Mouse (Mus musculus) embryonic facial prominence, embryonic 14.5 days (tissue): ENCODE measurements around the gene Zfp668. TPM values are rescaled to one million over a fixed set of nuclear protein-coding genes. Genes with fewer than 3 reads are reported as not detected.

Experiments
- ATAC-seq: fragments of 200-750 bp; cut with Nextera tagmentation; 2 replicates; pipeline ENCODE4 v1.8.0; 2017; ENCODE audit warnings: low read depth, moderate number of reproducible peaks, moderate TSS enrichment
- DNase-seq: peaks from one replicate; pipeline ENCODE4 v3.0.0-alpha.2; 2015; ENCODE audit warnings: low spot score
- H3K27ac ChIP-seq: fragments of 300-500 bp; sonication (generic); replicated peaks from 2 replicates; pipeline ENCODE4 v1.5.1; 2014; ENCODE audit warnings: low read depth, mild to moderate bottlenecking, low read length, moderate library complexity
- H3K27me3 ChIP-seq: fragments of 300-500 bp; sonication (generic); replicated peaks from 2 replicates; pipeline ENCODE4 v1.6.1; 2014; ENCODE audit warnings: low read length; ENCODE audit not compliant: control insufficient read depth, insufficient read depth
- H3K36me3 ChIP-seq: fragments of 300-500 bp; sonication (generic); 2 replicates; pipeline ENCODE4 v1.6.1; 2014; ENCODE audit warnings: low read length, mixed read lengths; ENCODE audit not compliant: control insufficient read depth, insufficient read depth
- H3K4me1 ChIP-seq: fragments of 300-500 bp; sonication (generic); 2 replicates; pipeline ENCODE4 v1.6.1; 2014; ENCODE audit warnings: antibody characterized with exemption, low read length; ENCODE audit not compliant: control insufficient read depth, insufficient read depth
- H3K4me2 ChIP-seq: fragments of 300-500 bp; sonication (generic); 2 replicates; pipeline ENCODE4 v1.6.1; 2014; ENCODE audit warnings: low read depth, mild to moderate bottlenecking, low read length, moderate library complexity, mixed read lengths
- H3K4me3 ChIP-seq: fragments of 300-500 bp; sonication (generic); 2 replicates; pipeline ENCODE4 v1.5.1; 2014; ENCODE audit warnings: low read depth, mild to moderate bottlenecking, low read length
- H3K9ac ChIP-seq: fragments of 300-500 bp; sonication (generic); 2 replicates; pipeline ENCODE4 v1.6.1; 2014; ENCODE audit warnings: low read depth, mild to moderate bottlenecking, low read length, moderate library complexity, mixed read lengths
- H3K9me3 ChIP-seq: fragments of 300-500 bp; sonication (generic); 2 replicates; pipeline ENCODE4 v1.6.1; 2016; ENCODE audit warnings: low read length; ENCODE audit not compliant: control insufficient read depth
- whole genome bisulfite sequencing: fragments of 180-500 bp; shearing (Covaris S2); extraction: QIAGEN DNeasy Blood & Tissue Kit; methylation state at CpG from one replicate; pipeline ENCODE4 v1.1.7; 2014; 5-methylcytosine and 5-hydroxymethylcytosine counted together
- polyA plus RNA-seq: library from polyadenylated mRNA; unstranded; fragments of >200 nt; fragmentation: Nextera tagmentation; extraction: Ambion mirVana; gene quantifications from 2 replicates; pipeline ENCODE4 v1.2.1, GENCODE M21; 2014

The Zfp668 gene
- polyA plus RNA-seq, 1 experiment from 2014 or later: 11.2 TPM

- Histone ChIP-seq H3K9me3 (no peaks in the 10 kb centered on the region), H3K4me3 (no peak overlapping the region), H3K27ac (no peak overlapping the region), H3K36me3 (peaks cover 37% of the 10 kb centered on the region), H3K4me2 (no peak overlapping the region), H3K4me1 (peaks cover 4% of the 10 kb centered on the region; the same call in 1 of the 2 replicates), H3K27me3 (no peaks in the 10 kb centered on the region), H3K9ac (no peak overlapping the region)
- no peak for DNase-seq
- 85% methylated on average over 12 of the region's 12 CpGs for WGBS
- no peak for ATAC-seq
These were observed 38.7 kb upstream of the Zfp668 start for GRCm38 (mm10) chr7:127915293-127915692.

- H3K4me2 ChIP-seq: peak overlapping the region; percentile 78
- no peaks in the 10 kb centered on the region for H3K9me3 ChIP-seq
- no peaks in the 10 kb centered on the region for H3K27me3 ChIP-seq
- DNase-seq (no peak), ATAC-seq (no peak)
- peaks cover 49% of the 10 kb centered on the region for H3K36me3 ChIP-seq
- WGBS: 29% methylated on average over 4 of the region's 4 CpGs
- H3K4me1 ChIP-seq: peaks cover 4% of the 10 kb centered on the region; the same call in 1 of the 2 replicates
- peak overlapping the region; percentile 92 for H3K27ac ChIP-seq
- peak overlapping the region; percentile 90 for H3K4me3 ChIP-seq
- peak overlapping the region; percentile 84 for H3K9ac ChIP-seq
These were observed 36.3 kb upstream of the Zfp668 start for GRCm38 (mm10) chr7:127912938-127913337.

DNA sequence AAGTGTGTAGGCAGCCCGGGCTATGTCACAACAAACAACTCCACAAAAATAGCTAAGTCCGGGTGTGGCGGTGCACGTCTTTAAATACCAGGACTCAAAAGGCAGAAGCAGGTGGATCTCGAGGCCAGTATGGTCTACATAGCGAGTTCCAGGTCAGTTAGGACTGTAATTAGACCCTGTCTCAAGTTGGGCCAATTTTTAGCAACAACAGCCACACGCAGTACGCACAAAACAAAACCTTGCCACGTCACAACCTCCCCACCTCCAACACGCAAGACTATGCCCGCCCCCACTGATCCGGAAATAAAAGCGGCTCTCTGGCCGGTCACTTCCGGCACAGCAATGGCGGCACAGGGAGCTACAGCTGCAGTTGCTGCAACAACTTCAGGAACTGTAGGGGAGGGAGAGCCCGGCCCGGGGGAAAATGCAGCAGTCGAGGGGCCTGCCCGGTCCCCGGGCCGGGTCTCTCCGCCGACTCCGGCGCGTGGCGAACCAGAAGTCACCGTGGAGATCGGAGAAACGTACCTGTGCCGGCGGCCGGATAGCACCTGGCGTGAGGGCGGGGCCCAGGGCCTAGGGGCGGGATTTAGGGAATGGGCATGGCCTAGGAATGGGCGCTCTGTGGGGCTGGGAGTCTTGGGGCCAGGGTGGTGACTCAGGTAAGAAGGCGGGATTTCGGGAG is 35.7 kb upstream of the Zfp668 start, which contains the start of gene Kat8:
Gene Kat8, plus strand, starts transcription at position 327 of the 682 bp plus-strand sequence.
- Histone ChIP-seq H3K4me3 (peak within 1 kb of the TSS; percentile 90), H3K4me2 (peak within 1 kb of the TSS; percentile 78), H3K36me3 (peaks cover 51% of the 10 kb centered on the region), H3K9ac (peak within 1 kb of the TSS; percentile 84), H3K27ac (peak within 1 kb of the TSS; percentile 92), H3K4me1 (peaks cover 4% of the 10 kb centered on the region; the same call in 1 of the 2 replicates), H3K9me3 (no peaks in the 10 kb centered on the region), H3K27me3 (no peaks in the 10 kb centered on the region)
- ATAC-seq: peak; percentile 97
- WGBS: 1% methylated on average over 39 of the region's 40 CpGs
- DNase-seq: peak; percentile 97

DNA sequence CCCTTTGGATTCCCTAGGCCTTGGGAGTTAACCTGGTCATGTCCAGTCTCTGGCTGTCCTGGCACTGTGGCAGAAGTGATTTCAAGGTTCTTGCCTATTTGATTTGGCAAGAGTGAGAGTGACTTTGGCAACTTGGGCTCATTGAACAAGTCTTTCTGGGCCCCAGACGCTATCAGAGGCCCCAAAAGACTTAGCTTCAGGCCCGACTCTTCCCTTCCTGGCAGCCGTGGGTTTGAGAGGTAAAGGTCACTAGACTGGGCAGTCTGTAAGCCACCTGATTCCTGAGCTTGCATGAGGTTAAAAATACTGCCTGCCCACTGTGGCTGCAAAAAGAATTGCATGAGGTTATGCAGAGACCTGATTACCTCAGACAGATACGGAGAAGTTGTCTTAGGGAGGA is 32.0 kb upstream of the Zfp668 start:
- Histone ChIP-seq H3K4me2 (no peak overlapping the region), H3K4me3 (no peak overlapping the region), H3K9ac (no peak overlapping the region), H3K27ac (no peak overlapping the region), H3K9me3 (no peaks in the 10 kb centered on the region), H3K36me3 (peaks cover 51% of the 10 kb centered on the region), H3K4me1 (peaks cover 7% of the 10 kb centered on the region), H3K27me3 (no peaks in the 10 kb centered on the region)
- no peak for DNase-seq
- 84% methylated on average over 4 of the region's 4 CpGs for WGBS
- ATAC-seq: no peak

GRCm38 (mm10) chr7:127907939-127908338 is 31.3 kb upstream of the Zfp668 start:
- no peak overlapping the region for H3K9ac ChIP-seq
- H3K36me3 ChIP-seq: peaks cover 51% of the 10 kb centered on the region
- no peak overlapping the region for H3K27ac ChIP-seq
- no peaks in the 10 kb centered on the region for H3K9me3 ChIP-seq
- WGBS: 95% methylated on average over 12 of the region's 12 CpGs
- no peak overlapping the region for H3K4me3 ChIP-seq
- H3K27me3 ChIP-seq: no peaks in the 10 kb centered on the region
- DNase-seq: no peak
- no peak for ATAC-seq
- H3K4me1 ChIP-seq: peaks cover 3% of the 10 kb centered on the region; the same call in 1 of the 2 replicates
- H3K4me2 ChIP-seq: no peak overlapping the region

DNA sequence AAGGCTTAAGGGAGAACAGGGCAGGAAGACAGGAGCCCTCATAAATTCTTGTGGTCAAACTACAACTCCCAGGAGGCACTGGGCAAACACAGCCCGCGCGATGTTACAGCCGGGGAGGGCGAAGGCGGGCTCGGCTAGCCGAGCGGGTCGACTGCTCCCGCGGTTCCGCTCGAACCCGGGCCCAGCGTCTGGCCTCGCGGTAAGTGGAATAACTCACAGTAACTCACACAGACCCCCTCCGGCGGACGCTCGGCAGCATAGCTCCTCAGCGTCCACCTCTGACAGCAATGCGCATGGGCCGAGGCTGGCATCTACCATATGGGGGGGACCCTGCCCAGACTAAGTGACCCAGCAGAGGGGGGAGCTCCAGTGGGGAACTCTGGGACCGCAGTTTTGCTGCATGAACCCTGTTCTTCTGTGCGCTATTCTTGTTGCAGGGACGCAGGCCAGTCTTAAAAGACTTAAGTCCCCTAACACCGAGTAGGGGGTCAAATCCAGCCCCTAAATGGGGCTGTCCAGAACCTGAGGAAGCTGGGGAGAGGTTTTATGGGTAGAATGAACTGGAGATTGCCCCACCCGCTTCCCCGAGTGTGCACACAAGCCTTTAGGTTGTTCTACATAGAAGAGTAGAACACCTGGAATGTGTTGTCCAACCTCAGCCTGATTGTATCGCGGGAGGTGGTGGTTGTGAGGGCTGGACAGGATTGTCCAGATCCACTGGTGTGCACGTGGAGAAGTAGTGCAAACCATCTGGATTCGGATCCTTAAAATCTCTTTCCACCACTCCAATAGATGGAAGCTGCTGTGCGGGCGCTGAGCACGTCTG is 27.6 kb upstream of the Zfp668 start, which contains the start of gene Bckdk:
Gene Bckdk, plus strand, starts transcription at position 112 of the 826 bp plus-strand sequence.
- peak within 1 kb of the TSS; percentile 85 for H3K27ac ChIP-seq
- peaks cover 3% of the 10 kb centered on the region; the same call in 1 of the 2 replicates for H3K4me1 ChIP-seq
- no peaks in the 10 kb centered on the region for H3K9me3 ChIP-seq
- H3K4me3 ChIP-seq: peak within 1 kb of the TSS; percentile 60
- no peaks in the 10 kb centered on the region for H3K27me3 ChIP-seq
- peaks cover 42% of the 10 kb centered on the region for H3K36me3 ChIP-seq
- peak; percentile 93 for DNase-seq
- H3K4me2 ChIP-seq: peak within 1 kb of the TSS; percentile 80
- peak within 1 kb of the TSS; percentile 84 for H3K9ac ChIP-seq
- peak; percentile 95 for ATAC-seq
- WGBS: 5% methylated on average over 35 of the region's 38 CpGs

DNA sequence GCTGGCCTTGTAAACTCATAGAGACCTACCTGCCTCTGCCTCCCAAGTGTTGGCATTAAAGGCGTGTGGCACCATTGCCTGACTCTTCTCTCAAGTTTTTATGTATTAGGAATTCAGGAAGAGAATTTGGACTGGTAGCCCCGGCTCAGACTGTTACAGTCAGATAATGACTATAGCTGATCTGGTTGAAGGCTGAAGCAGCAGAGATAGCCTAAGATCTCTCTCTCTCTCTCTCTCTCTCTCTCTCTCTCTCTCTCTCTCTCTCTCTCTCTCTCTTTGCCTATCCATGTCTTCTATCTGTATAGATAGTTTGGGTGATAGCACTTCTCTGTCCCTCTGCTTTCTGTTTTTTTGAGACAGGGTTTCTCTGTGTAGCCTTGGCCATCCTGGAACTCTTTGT is 25.1 kb upstream of the Zfp668 start:
- 81% methylated on average over 2 of the region's 2 CpGs for WGBS
- no peak for DNase-seq
- Histone ChIP-seq H3K4me2 (no peak overlapping the region), H3K4me1 (peaks cover 3% of the 10 kb centered on the region; the same call in 1 of the 2 replicates), H3K4me3 (no peak overlapping the region), H3K27me3 (no peaks in the 10 kb centered on the region), H3K9me3 (no peaks in the 10 kb centered on the region), H3K27ac (no peak overlapping the region), H3K36me3 (peaks cover 18% of the 10 kb centered on the region), H3K9ac (no peak overlapping the region)
- ATAC-seq: no peak

DNA sequence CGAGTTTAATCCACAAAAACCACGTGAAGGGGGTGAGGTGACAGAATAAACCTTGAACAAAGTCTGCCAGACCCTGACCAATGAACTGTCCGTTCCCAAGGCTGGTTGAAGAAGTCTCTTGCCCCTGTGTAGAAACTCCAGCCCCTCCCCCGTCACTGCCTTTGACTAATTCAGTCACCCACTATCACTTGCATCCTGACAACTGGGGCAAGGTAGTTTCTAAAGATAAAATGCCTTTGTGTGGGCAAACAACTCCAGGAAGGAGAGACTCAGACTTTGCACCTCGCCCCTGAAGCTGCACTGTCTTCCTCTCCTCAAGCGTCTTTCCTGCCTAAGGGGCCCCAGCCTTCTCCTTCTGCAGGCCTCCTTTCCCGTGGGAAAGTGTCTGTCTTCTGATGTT is 23.4 kb upstream of the Zfp668 start:
- Histone ChIP-seq H3K27ac (no peak overlapping the region), H3K4me2 (no peak overlapping the region), H3K9me3 (no peaks in the 10 kb centered on the region), H3K9ac (no peak overlapping the region), H3K4me3 (no peak overlapping the region), H3K4me1 (peaks cover 3% of the 10 kb centered on the region; the same call in 1 of the 2 replicates), H3K36me3 (0 out of 2 replicates have a peak, but pooled peaks cover under 1% of the 10 kb centered on the region), H3K27me3 (no peaks in the 10 kb centered on the region)
- ATAC-seq: no peak
- no peak for DNase-seq
- 35% methylated on average over 7 of the region's 7 CpGs for WGBS
